Mouse (Mus musculus) embryonic facial prominence, embryonic 15.5 days (tissue): ENCODE measurements around the gene Trappc1. TPM values are rescaled to one million over a fixed set of nuclear protein-coding genes. Genes with fewer than 3 reads are reported as not detected.
A peak's percentile ranks its signal among the peaks of the same experiment; 100 is the strongest.

Source experiments
- ATAC-seq: fragments of 200-750 bp; cut with Nextera tagmentation; 2 replicates; pipeline ENCODE4 v1.8.0; 2017; ENCODE audit warnings: low read depth, moderate TSS enrichment; ENCODE audit not compliant: insufficient number of reproducible peaks, low FRiP score, low TSS enrichment
- H3K27ac ChIP-seq: fragments of 300-500 bp; sonication (generic); replicated peaks from 2 replicates; pipeline ENCODE4 v1.5.1; 2015; ENCODE audit warnings: mild to moderate bottlenecking, inconsistent platforms
- H3K27me3 ChIP-seq: fragments of 300-500 bp; sonication (generic); 2 replicates; pipeline ENCODE4 v1.6.1; 2015; ENCODE audit warnings: inconsistent platforms
- H3K36me3 ChIP-seq: fragments of 300-500 bp; sonication (generic); 2 replicates; pipeline ENCODE4 v1.6.1; 2015; ENCODE audit warnings: mild to moderate bottlenecking, inconsistent platforms
- H3K4me1 ChIP-seq: fragments of 300-500 bp; sonication (generic); 2 replicates; pipeline ENCODE4 v1.6.1; 2015; ENCODE audit warnings: inconsistent platforms
- H3K4me2 ChIP-seq: fragments of 300-500 bp; sonication (generic); replicated peaks from 2 replicates; pipeline ENCODE4 v1.6.1; 2015; ENCODE audit warnings: mild to moderate bottlenecking, inconsistent platforms
- H3K4me3 ChIP-seq: fragments of 300-500 bp; sonication (generic); replicated peaks from 2 replicates; pipeline ENCODE4 v1.5.1; 2015; ENCODE audit warnings: mild to moderate bottlenecking, inconsistent platforms
- H3K9ac ChIP-seq: fragments of 300-500 bp; sonication (generic); 2 replicates; pipeline ENCODE4 v1.6.1; 2015; ENCODE audit warnings: inconsistent platforms
- H3K9me3 ChIP-seq: fragments of 300-500 bp; sonication (generic); replicated peaks from 2 replicates; pipeline ENCODE4 v1.6.1; 2016; ENCODE audit warnings: inconsistent platforms
- WGBS: fragments of 180-500 bp; shearing (Covaris S2); methylation state at CpG from one replicate; pipeline ENCODE4 v1.1.7; 2015; 5-methylcytosine and 5-hydroxymethylcytosine counted together
- polyA plus RNA-seq: library from polyadenylated mRNA; unstranded; fragments of >200 nt; fragmentation: Nextera tagmentation; extraction: Ambion mirVana; gene quantifications from 2 replicates; pipeline ENCODE4 v1.2.1, GENCODE M21; 2015

Gene Trappc1
- polyA plus RNA-seq, 1 experiment from 2014 or later = 150 TPM

DNA sequence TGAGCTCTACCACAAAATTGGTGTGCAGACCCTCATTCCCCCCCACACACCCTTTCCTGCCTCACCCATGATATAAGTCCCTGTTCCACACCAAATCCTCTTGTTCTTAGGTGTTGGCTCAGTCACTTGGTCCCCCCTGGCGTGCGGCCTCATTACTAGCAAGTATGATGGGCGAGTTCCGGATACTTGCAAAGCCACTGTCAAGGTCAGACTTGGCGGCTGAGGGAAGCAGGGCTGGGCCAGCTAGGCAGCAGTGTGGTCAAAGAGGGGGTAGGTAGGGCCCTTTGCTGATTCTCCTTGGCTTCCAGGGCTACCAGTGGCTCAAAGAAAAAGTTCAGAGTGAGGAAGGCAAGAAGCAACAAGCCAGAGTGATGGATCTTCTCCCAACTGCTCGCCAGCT is 7.4 kb downstream of the Trappc1 start:
- Histone ChIP-seq H3K36me3 (no peaks in the 10 kb centered on the region), H3K27me3 (peaks cover 22% of the 10 kb centered on the region), H3K9ac (no peak overlapping the region), H3K9me3 (no peaks in the 10 kb centered on the region), H3K4me2 (peak overlapping the region; percentile 61; the same call in 1 of the 2 replicates), H3K4me3 (peak overlapping the region; percentile 58; the same call in 1 of the 2 replicates), H3K4me1 (peaks cover 32% of the 10 kb centered on the region), H3K27ac (0 out of 2 replicates have a peak overlapping the region, but pooled peaks have one; percentile 79)
- WGBS = 89% methylated on average over 6 of the region's 6 CpGs
- no peak for ATAC-seq

DNA sequence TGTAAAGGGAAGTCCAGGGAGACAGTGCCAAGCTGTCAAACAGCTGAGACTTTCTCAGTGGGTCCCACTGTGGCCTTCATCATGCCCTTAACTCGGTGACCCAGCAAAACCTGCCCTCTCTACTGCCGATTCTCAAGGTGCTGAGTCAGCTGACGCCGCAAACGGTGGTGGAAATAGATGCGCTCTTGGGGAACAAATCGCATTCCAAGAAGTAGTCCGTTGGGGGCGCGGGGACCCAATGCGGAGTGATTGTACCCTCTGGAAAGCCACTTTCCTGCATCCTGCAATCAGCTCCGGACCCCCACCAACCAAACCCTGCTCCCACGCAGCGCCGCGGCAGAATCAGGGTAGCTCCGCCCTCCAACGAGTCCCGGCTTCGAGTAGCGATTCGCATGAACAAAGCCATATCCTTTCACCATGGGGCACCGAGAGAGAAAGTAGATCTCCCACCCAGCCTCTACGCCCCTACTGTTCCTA is 8.2 kb downstream of the Trappc1 start:
- H3K4me2 ChIP-seq = peak overlapping the region; percentile 61
- peak overlapping the region; percentile 58 for H3K4me3 ChIP-seq
- H3K9ac ChIP-seq = peak overlapping the region; percentile 45
- H3K36me3 ChIP-seq = no peaks in the 10 kb centered on the region
- H3K27me3 ChIP-seq = peaks cover 16% of the 10 kb centered on the region
- WGBS = 2% methylated on average over 24 of the region's 24 CpGs
- peak; percentile 77; the same call in 1 of the 2 replicates for ATAC-seq
- peak overlapping the region; percentile 79 for H3K27ac ChIP-seq
- peaks cover 25% of the 10 kb centered on the region for H3K4me1 ChIP-seq
- no peaks in the 10 kb centered on the region for H3K9me3 ChIP-seq

DNA sequence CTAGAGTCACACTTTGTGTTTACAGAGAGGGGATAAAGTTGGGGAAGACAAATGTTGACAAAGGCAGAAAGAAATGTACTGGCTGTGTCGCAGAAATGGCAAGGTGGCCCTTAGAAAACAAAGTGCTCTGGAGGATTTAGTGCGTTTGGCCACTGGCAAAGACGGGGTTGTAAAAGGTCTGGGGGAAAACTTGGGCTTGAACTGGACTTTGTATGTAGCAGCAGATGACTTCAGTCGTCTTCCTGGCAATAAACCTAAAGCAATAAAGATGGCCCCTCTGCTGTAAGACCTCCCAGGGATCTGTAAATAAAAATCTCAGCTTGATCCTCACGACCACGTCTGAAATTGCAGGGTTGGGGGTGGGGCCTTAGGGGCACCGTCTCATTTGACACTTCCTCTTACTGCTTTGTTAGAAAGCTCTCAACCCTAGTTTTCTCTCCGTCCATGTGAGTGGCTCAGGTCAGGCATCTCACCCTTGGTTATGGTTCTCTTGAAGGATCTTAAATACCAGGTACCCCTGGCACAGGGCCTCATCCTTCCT is 9.0 kb downstream of the Trappc1 start:
- ATAC-seq = no peak
- H3K27ac ChIP-seq = no peak overlapping the region; the same call in 1 of the 2 replicates
- H3K27me3 ChIP-seq = peaks cover 8% of the 10 kb centered on the region
- H3K4me1 ChIP-seq = peaks cover 23% of the 10 kb centered on the region
- peak overlapping the region; percentile 61 for H3K4me2 ChIP-seq
- 0 out of 2 replicates have a peak overlapping the region, but pooled peaks have one; percentile 45 for H3K9ac ChIP-seq
- 36% methylated on average over 8 of the region's 8 CpGs for WGBS
- H3K4me3 ChIP-seq = no peak overlapping the region; the same call in 1 of the 2 replicates
- H3K36me3 ChIP-seq = no peaks in the 10 kb centered on the region
- no peaks in the 10 kb centered on the region for H3K9me3 ChIP-seq

DNA sequence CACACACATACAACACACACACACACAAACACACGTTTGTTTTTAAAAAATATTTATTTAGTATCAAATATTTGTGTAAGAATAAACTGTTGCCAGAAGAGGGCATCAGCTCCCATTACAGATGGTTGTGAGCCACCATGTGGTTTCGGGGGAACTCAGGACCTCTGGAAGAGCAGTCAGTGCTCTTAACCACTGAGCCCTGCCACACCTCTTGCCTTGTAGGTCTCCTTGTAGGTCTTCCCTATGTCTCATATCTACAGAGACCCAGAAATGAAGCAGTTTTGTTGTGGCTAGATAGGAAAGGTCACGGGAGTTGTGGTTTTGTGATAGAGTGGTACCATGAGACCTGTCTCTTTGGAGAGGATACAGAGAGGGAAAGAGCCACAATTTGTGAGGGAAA is 10.1 kb downstream of the Trappc1 start:
- no peak overlapping the region for H3K9ac ChIP-seq
- WGBS = 56% methylated on average over 3 of the region's 3 CpGs
- H3K27me3 ChIP-seq = peaks cover 3% of the 10 kb centered on the region; the same call in 1 of the 2 replicates
- H3K4me1 ChIP-seq = peaks cover 23% of the 10 kb centered on the region
- no peaks in the 10 kb centered on the region for H3K36me3 ChIP-seq
- H3K4me2 ChIP-seq = no peak overlapping the region
- no peak overlapping the region for H3K4me3 ChIP-seq
- no peak for ATAC-seq
- no peaks in the 10 kb centered on the region for H3K9me3 ChIP-seq
- H3K27ac ChIP-seq = no peak overlapping the region

DNA sequence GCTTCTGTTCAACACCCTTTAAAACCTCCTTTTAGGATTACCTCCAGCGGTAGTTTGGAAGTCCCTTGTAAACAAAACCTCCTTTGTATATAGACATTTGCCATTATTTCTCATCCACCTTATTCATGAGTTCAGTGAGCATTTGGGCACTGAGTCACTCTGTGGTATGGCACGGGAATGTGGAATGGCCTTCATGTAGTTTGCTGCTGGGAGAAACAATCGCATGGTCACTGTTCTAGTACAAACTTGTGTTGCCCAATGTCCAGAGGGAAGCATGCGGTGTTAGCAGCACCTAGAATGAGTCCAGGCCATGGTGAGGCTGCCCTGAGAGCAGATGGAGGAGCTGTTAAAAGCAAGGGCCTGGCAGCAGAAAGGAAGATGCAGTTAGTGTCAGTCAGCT is 11.0 kb downstream of the Trappc1 start:
- H3K36me3 ChIP-seq = no peaks in the 10 kb centered on the region
- H3K9ac ChIP-seq = no peak overlapping the region
- peaks cover 26% of the 10 kb centered on the region for H3K4me1 ChIP-seq
- no peak overlapping the region for H3K4me3 ChIP-seq
- ATAC-seq = no peak
- H3K9me3 ChIP-seq = no peaks in the 10 kb centered on the region
- 66% methylated on average over 4 of the region's 4 CpGs for WGBS
- no peak overlapping the region for H3K4me2 ChIP-seq
- H3K27ac ChIP-seq = no peak overlapping the region
- no peaks in the 10 kb centered on the region for H3K27me3 ChIP-seq

DNA sequence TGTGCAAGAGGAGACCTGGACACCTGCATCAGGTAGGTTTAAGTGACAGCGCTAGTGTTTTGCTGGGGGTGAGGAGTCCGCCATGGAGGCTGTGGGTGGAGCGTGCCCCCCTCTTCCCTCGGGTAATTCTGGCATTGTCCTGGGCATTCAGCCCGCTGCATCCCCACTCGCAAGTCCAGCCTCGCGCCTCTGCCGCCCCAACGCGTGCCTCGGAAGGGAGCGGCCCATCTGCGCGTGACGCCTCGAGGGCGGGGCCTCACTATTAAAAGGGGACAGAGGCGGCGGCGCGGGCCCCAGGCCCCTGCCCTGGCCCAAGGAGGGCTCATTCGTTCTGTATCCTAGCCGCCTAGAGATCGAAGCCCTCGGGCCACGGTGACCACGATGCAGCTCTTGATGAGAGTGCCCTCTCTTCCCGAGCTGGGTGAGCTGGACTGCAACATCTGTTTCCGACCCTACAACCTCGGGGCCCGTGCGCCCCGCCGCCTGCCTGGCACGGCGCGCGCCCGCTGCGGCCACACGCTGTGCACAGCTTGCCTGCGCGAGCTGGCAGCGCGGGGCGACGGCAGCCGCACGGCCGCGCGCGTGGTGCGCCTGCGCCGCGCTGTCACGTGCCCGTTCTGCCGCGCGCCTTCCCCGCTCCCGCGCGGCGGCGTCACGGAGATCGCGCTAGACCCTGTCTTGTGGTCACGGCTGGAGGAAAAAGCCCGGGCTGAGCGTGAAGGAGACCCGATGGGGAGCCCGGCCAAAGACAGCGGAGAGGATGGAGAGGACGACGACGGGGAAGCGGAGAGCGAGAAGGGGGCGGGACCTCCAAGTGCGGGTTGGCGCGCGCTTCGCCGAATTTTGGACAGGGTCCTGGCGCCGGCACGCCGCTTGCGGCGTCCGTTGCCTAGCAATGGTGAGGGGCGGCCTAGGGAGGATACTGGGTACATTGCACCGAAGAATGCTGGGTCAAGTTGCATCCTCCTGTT is 16.7 kb downstream of the Trappc1 start, which contains the start of gene Rnf227:
Gene Rnf227, plus strand, starts transcription at position 301 of the 971 bp plus-strand sequence.
- peak within 1 kb of the TSS; percentile 68 for H3K4me3 ChIP-seq
- peak within 1 kb of the TSS; percentile 90 for H3K27ac ChIP-seq
- peak within 1 kb of the TSS; percentile 58 for H3K9ac ChIP-seq
- peaks cover 27% of the 10 kb centered on the region for H3K36me3 ChIP-seq
- H3K9me3 ChIP-seq = no peaks in the 10 kb centered on the region
- peak; percentile 88 for ATAC-seq
- no peaks in the 10 kb centered on the region for H3K27me3 ChIP-seq
- H3K4me1 ChIP-seq = peaks cover 22% of the 10 kb centered on the region
- WGBS = 1% methylated on average over 99 of the region's 99 CpGs
- peak within 1 kb of the TSS; percentile 95 for H3K4me2 ChIP-seq

DNA sequence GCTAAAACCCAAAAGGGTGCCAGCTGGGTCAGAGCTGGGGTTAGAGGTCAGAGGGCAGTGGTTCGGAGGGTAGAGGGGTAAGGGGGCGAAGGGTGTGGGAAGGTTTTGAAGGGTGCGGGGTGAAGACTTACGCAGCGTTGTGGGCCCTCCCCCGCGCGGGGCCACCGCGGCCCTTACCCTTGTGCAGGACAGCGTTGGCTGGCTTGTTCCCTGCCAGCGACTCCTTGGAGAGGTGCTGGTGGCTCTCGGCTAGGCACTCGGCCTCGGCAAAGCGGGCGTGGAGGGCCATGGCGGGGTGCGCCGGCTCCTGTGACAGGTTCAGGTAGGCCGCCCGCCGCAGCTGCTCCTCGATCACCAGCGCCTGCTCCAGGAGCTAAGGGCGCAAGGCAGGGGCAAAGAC is 22.7 kb downstream of the Trappc1 start:
- Histone ChIP-seq H3K4me3 (no peak overlapping the region), H3K36me3 (peaks cover 87% of the 10 kb centered on the region), H3K27ac (no peak overlapping the region), H3K27me3 (no peaks in the 10 kb centered on the region), H3K4me2 (no peak overlapping the region), H3K9me3 (no peaks in the 10 kb centered on the region), H3K9ac (no peak overlapping the region), H3K4me1 (peaks cover 2% of the 10 kb centered on the region)
- 86% methylated on average over 26 of the region's 26 CpGs for WGBS
- ATAC-seq = no peak

DNA sequence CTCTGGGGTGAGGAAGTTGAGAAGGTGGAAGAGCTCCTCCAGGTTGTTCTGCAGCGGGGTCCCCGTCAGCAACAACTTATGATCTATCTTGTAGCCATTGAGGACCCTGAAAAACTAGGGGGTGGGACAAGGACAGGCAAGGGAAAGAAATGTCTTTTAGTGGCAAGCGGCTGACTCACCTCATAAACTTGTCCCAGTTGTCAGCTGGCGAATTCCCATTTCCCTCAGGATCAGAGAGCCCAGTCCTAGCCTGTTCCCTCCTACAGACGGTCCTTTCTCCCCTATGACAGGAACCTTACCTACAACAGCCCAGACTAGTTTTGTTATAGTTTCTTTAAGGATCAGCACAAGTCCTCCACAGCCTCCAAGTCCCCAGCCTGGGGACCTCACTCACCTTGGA is 32.8 kb downstream of the Trappc1 start:
- Histone ChIP-seq H3K4me1 (0 out of 2 replicates have a peak, but pooled peaks cover 3% of the 10 kb centered on the region), H3K27me3 (no peaks in the 10 kb centered on the region), H3K27ac (no peak overlapping the region), H3K9ac (no peak overlapping the region), H3K9me3 (no peaks in the 10 kb centered on the region), H3K4me3 (no peak overlapping the region), H3K36me3 (peaks cover 98% of the 10 kb centered on the region), H3K4me2 (no peak overlapping the region)
- no peak for ATAC-seq
- 91% methylated on average over 5 of the region's 5 CpGs for WGBS

DNA sequence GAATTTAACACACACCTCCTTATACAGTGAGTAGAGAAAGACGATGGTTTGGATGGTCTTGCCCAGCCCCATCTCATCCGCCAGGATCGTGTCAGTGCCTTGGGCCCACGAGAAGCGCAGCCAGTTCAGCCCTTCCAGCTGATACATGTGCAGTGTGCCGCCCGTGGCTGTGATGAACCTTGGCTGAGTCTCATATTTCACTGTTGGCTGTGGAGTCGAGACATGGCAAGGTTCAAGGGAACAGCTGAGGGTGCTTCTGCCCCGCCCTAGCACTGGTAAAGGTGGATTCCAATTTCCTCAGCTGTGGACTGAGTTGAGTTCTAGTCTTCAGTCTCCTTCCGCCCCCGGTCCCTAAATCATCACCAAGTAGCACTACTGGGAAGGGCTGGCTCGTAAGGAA is 33.9 kb downstream of the Trappc1 start:
- H3K27ac ChIP-seq = no peak overlapping the region
- WGBS = 80% methylated on average over 12 of the region's 12 CpGs
- no peaks in the 10 kb centered on the region for H3K27me3 ChIP-seq
- peaks cover 12% of the 10 kb centered on the region for H3K4me1 ChIP-seq
- peaks cover 96% of the 10 kb centered on the region for H3K36me3 ChIP-seq
- ATAC-seq = no peak
- H3K9ac ChIP-seq = no peak overlapping the region
- H3K9me3 ChIP-seq = no peaks in the 10 kb centered on the region
- no peak overlapping the region for H3K4me2 ChIP-seq
- no peak overlapping the region for H3K4me3 ChIP-seq

DNA sequence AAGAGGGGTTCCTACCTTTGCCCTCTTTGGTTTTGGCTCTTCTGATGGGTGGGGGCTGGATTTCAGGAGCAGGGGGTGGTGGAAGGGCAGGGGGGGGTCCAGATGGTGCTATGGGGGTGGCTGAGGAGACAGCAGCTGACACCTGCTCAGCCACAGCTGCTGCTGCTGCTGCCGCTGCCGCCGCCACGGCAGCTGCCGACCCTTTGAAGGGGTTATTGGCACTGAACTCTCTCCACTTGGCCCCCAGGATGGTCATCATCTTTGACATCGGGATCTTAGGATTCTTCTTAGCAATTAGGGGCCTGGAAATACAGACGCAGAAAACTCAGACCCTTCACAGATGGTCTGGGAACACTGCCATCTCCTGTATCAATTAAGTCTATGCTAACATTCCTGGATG is 38.2 kb downstream of the Trappc1 start:
- H3K27me3 ChIP-seq = no peaks in the 10 kb centered on the region
- no peak overlapping the region for H3K4me3 ChIP-seq
- whole genome bisulfite sequencing = 31% methylated on average over 7 of the region's 7 CpGs
- no peak for ATAC-seq
- no peaks in the 10 kb centered on the region for H3K9me3 ChIP-seq
- peaks cover 49% of the 10 kb centered on the region for H3K4me1 ChIP-seq
- peaks cover 70% of the 10 kb centered on the region for H3K36me3 ChIP-seq
- no peak overlapping the region for H3K9ac ChIP-seq
- no peak overlapping the region for H3K4me2 ChIP-seq
- H3K27ac ChIP-seq = no peak overlapping the region

DNA sequence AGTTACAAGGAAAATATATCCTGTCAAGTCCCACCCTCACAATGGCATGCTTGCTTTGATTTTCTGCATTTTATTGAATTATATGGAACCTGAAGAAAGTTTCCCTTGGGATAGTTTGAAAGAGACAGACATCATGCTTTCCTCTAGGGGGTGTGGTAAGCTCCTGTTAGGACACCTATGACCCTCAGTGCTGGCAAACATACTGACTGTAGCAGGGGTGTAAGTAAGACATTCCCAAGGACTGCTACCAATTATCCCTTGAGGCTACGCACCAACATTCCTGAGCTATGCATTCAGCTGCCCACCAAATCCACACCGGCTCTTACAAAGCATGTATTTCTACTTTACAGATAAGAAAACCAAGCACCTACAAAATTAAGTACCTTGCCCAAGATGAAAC is 38.7 kb downstream of the Trappc1 start:
- Histone ChIP-seq H3K4me3 (no peak overlapping the region), H3K27me3 (no peaks in the 10 kb centered on the region), H3K4me1 (peaks cover 49% of the 10 kb centered on the region), H3K9me3 (no peaks in the 10 kb centered on the region), H3K9ac (no peak overlapping the region), H3K27ac (peak overlapping the region; percentile 51), H3K36me3 (peaks cover 66% of the 10 kb centered on the region), H3K4me2 (no peak overlapping the region)
- WGBS = 22% methylated on average over 2 of the region's 2 CpGs
- no peak for ATAC-seq
